Mouse (Mus musculus) liver, embryonic 13.5 days (tissue): ENCODE measurements around the gene Sult1a1. TPM values are rescaled to one million over a fixed set of nuclear protein-coding genes. Genes with fewer than 3 reads are reported as not detected.

Source experiments
- polyA plus RNA-seq: library from polyadenylated mRNA; unstranded; fragments of >200 nt; fragmentation: Nextera tagmentation; extraction: Ambion mirVana; gene quantifications from 2 replicates; pipeline ENCODE4 v1.2.1, GENCODE M21; 2015

The Sult1a1 gene
- polyA plus RNA-seq, 1 experiment from 2014 or later, result 2.0 TPM

Other genes with a start within 250 kb of the Sult1a1 start
- gene Rabep2, start 247.7 kb downstream of the Sult1a1 start, polyA plus RNA-seq, result 5.8 and 6.1 TPM in 2 replicates
- gene Atp2a1, start 213.3 kb downstream of the Sult1a1 start, polyA plus RNA-seq, result 1.1 and 2.4 TPM in 2 replicates
- gene Sh2b1, start 201.0 kb downstream of the Sult1a1 start, polyA plus RNA-seq, result 11.2 and 12.9 TPM in 2 replicates
- 111 and 115 TPM in 2 replicates for gene Tufm, start 189.1 kb downstream of the Sult1a1 start, polyA plus RNA-seq
- 23.8 and 31.4 TPM in 2 replicates for gene Atxn2l, start 173.0 kb downstream of the Sult1a1 start, polyA plus RNA-seq
- gene Eif3c, start 110.0 kb downstream of the Sult1a1 start, polyA plus RNA-seq, result 138 and 141 TPM in 2 replicates
- 0.61 and 0.71 TPM in 2 replicates for gene Apobr, start 91.5 kb downstream of the Sult1a1 start, polyA plus RNA-seq
- 11.5 and 12.4 TPM in 2 replicates for gene Cln3, start 90.6 kb downstream of the Sult1a1 start, polyA plus RNA-seq
- gene Il27, start 81.5 kb downstream of the Sult1a1 start, polyA plus RNA-seq, result not detected in 2 replicates
- 1.7 and 2.0 TPM in 2 replicates for gene Nupr1, start 45.6 kb downstream of the Sult1a1 start, polyA plus RNA-seq
- gene Sgf29, start 27.1 kb downstream of the Sult1a1 start, polyA plus RNA-seq, result 34.7 and 36.8 TPM in 2 replicates
- 113 and 128 TPM in 2 replicates for gene Bola2, start 19.0 kb upstream of the Sult1a1 start, polyA plus RNA-seq
- gene Slx1b, start 19.4 kb upstream of the Sult1a1 start, polyA plus RNA-seq, result 3.6 and 4.2 TPM in 2 replicates
- gene Coro1a, start 31.4 kb upstream of the Sult1a1 start, polyA plus RNA-seq, result 73.1 and 78.7 TPM in 2 replicates
- gene Mapk3, start 83.2 kb upstream of the Sult1a1 start, polyA plus RNA-seq, result 19.0 and 19.3 TPM in 2 replicates
- gene Gdpd3, start 89.9 kb upstream of the Sult1a1 start, polyA plus RNA-seq, result 0.37 and 0.64 TPM in 2 replicates
- gene Ypel3, start 100.5 kb upstream of the Sult1a1 start, polyA plus RNA-seq, result 68.4 and 77.3 TPM in 2 replicates
- gene Tbx6, start 105.1 kb upstream of the Sult1a1 start, polyA plus RNA-seq, result 0.35 and 0.45 TPM in 2 replicates
- gene Ppp4c, start 116.1 kb upstream of the Sult1a1 start, polyA plus RNA-seq, result 133 and 141 TPM in 2 replicates
- gene Fam57b, start 121.2 kb upstream of the Sult1a1 start, polyA plus RNA-seq, result 0.10 and 0.13 TPM in 2 replicates
- not detected in 2 replicates for gene 4930451I11Rik, start 155.2 kb upstream of the Sult1a1 start, polyA plus RNA-seq
- 0.12 and 0.29 TPM in 2 replicates for gene Doc2a, start 171.0 kb upstream of the Sult1a1 start, polyA plus RNA-seq
- 17.8 and 18.9 TPM in 2 replicates for gene Hirip3, start 185.5 kb upstream of the Sult1a1 start, polyA plus RNA-seq
- 55.2 and 65.3 TPM in 2 replicates for gene Ino80e, start 185.9 kb upstream of the Sult1a1 start, polyA plus RNA-seq
- 11.6 and 12.9 TPM in 2 replicates for gene Taok2, start 208.3 kb upstream of the Sult1a1 start, polyA plus RNA-seq
- 16.1 and 16.5 TPM in 2 replicates for gene Tmem219, start 246.5 kb upstream of the Sult1a1 start, polyA plus RNA-seq